Mouse (Mus musculus) heart, adult 9 months (tissue): Measurements from ENCODE around the gene Atp1b1.

Experiments
- DNase-seq, 2 experiments: peaks; one replicate each; pipeline ENCODE4 v3.0.0; 2022; ENCODE audit warnings: low spot score in 2 of 2

Gene Atp1b1

GRCm38 (mm10) chr1:164467406-164467805 is 9.3 kb upstream of the Atp1b1 start:
- no peak for DNase-seq

DNA sequence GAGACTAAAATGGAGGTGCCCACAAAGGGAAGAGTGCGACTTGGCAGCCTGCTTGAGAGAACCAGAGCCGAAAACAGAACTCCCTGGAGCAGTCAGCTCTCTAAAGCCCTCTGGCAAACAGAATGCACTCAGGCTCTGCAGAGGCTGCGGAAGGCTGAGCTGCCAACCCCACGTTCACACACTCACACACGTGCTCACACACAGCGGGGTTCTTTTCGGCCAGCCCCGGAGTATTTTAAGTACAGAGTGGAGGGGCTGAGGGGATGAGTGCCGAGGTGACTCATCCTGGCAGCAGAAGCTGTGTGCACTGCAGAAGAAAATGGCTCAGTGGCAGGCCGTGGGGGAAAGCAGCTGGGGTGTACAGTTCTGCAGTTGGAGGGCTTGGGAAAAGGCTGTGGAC is 3.6 kb upstream of the Atp1b1 start:
- DNase-seq, result peak; percentile 77

GRCm38 (mm10) chr1:164460921-164461697 is 3.0 kb upstream of the Atp1b1 start:
- DNase-seq, result no peak

DNA sequence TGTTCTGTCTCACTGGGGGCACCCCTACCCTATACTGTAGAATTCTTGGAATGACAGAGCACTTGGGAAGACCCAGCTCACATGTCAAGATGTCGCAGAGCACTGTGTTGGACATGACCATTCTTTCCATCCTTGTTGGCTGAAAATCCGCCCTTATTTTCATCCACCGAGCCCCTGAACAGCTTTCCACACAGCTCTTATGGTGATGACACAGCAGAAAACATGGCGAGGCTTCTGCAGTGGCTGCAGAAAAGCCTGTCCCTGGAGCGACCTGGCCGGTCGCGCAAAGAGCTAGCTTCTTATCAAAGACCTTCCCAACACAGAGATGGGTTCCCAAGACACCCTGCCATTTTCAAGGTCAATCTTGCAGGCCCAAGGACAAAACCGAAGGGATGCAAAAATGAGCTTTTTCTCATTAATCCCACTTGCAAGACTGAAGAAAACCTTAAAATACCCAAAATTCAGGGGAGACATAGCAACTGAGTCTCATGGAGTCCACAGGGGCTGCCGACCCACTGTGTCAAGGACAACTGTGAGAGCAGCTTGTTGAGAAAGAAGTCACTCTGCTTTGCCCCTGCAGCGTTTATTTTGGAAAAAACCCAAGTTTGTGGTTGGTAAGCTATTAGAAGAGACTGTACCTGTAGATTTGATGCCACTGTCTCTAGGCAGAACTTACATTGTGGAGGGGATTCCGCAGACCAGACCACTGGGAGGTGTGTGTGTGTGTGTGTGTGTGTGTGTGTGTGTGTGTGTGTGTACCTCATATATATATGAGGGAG is 1.2 kb upstream of the Atp1b1 start:
- DNase-seq, result no peak

- DNase-seq, result peak; percentile 62 to 65
Observed at GRCm38 (mm10) chr1:164458621-164459051, 481 bp upstream of the Atp1b1 start.

GRCm38 (mm10) chr1:164457531-164458244 is 467 bp downstream of the Atp1b1 start:
- peak; percentile 50 to 56 for DNase-seq

- DNase-seq, result no peak
Observed at GRCm38 (mm10) chr1:164456731-164457130, 1.4 kb downstream of the Atp1b1 start.

- DNase-seq, result no peak
Observed at GRCm38 (mm10) chr1:164456065-164456464, 2.1 kb downstream of the Atp1b1 start.

DNA sequence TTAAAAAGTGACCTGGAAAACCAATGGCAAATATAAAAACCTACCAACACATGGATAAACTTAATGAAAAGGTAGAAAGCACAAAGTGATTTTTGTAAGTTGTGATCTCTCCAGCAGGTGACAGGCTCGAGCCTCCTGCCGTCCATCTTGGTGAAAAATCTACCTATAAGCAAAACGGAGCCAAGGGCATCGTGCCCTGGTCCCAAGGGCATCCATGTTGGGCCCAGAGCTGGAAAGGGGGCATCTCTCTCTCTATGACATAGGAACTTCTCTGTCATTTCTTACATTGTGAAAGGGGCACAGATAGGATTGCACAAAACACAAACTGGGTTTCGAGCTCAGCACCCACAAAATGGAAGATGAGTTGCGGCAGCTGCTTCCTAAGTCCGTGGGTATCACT is 2.5 kb downstream of the Atp1b1 start:
- no peak for DNase-seq

DNA sequence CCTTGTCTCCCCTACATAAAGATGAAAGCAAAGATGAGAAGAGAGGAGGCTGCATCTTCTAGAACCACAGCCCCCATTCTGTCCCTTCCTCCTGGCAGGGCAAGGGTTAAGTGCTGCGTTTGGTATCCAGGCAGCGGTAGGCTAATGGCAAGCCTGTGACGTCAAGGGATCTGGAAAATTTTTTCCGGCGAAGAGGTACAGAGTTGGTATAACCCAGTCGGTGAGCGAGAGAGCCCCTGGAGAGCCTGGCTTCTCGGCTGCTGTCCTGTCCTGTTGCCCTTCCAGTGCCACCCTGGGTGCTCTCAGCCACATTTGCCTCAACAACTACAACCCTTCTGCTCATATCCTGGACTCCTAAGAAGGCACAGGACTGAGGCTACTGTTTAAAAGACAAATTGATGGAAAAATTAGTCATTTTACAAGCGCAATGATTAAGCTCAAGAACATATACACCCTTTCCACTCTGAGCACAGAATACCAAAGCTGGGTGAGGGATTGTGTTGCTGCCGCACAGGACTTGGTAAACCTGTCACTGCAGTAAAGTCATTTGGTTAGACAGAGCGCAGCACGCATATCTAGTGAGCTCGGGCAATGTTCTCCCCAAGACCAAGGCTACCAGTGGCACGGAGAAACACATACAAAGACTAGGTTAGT is 3.3 kb downstream of the Atp1b1 start:
- DNase-seq, result peak in 1 of 2 experiments; percentile 38

GRCm38 (mm10) chr1:164453739-164454138 is 4.4 kb downstream of the Atp1b1 start:
- DNase-seq, result no peak

DNA sequence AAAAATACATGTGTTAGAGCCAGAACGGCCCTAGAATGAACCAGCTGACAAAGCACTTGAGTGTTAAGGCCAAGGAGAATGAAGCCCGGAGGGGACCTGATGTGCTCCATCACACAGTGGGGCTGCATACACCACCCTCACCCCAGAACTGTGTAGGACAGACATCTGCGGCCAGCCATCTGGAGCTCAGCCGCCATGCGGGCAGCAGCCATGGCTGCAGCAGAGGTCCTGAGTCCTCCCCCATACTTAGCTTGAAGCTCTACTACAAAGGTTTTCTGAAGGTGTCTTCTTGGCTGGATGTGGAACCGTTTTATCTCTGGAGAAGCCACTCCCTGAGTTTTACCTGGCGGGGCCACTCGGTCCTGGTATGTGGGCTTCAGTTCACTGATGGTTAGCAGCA is 5.0 kb downstream of the Atp1b1 start:
- DNase-seq, result no peak

GRCm38 (mm10) chr1:164452580-164452979 is 5.6 kb downstream of the Atp1b1 start:
- DNase-seq, result no peak

- no peak for DNase-seq
Observed at GRCm38 (mm10) chr1:164451346-164451745, 6.8 kb downstream of the Atp1b1 start.

GRCm38 (mm10) chr1:164450644-164451043 is 7.5 kb downstream of the Atp1b1 start:
- no peak for DNase-seq

GRCm38 (mm10) chr1:164450231-164450630 is 7.9 kb downstream of the Atp1b1 start:
- DNase-seq, result no peak

DNA sequence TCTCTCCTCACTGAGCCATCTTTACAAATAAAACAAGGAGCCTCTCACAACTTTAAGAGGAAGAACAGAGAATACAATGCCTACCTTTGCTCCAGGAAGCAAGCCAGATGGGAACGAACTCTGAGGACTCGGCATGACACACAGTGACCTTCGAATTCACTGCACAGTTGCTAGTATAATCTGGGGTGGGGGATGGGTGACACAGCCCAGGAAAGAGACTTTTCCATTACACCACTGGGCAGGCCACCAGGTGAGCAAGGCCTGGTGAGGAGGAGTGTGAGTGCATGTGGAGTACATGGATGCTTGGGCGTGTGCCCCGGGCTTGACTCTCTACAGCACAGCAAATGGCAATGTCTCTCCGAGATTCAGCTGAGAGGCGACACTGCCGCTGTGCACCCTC is 8.5 kb downstream of the Atp1b1 start:
- DNase-seq, result no peak

GRCm38 (mm10) chr1:164447521-164447920 is 10.6 kb downstream of the Atp1b1 start:
- no peak for DNase-seq

- no peak for DNase-seq
Observed at GRCm38 (mm10) chr1:164446535-164446934, 11.6 kb downstream of the Atp1b1 start.

DNA sequence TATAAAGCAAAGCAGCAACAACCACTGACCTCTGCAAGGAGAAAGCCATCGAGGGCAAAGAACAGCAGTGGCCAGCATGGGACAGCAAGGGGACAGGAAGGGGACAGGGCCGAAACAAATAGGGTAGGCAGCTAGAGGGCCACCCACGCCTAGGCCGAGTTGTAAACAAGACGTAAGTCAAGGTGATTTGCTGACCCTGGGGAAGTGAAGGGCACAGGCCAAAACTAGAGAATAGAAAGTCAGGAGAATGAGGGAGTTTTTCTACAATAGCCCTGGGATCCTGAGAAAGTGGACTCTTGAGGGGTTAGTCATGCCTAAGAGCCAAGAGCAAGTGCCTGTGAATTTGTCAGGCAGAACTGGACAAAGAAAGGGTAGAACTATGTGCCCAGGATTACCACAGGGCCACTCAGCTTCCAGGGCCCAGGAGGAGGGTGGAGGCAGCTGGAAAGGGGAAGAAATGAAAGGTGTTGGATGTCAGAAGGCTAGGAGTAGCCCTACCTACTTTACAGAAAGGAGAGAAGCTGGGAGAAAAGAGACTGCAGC is 12.5 kb downstream of the Atp1b1 start:
- DNase-seq, result no peak

GRCm38 (mm10) chr1:164441408-164441974 is 16.7 kb downstream of the Atp1b1 start:
- no peak for DNase-seq
